ENCODE assay signal across 8 mouse cellular contexts in genomic region chr9:55535907-55536306, GRCm38 (mm10). TPM values are rescaled to one million over a fixed set of nuclear protein-coding genes. Genes with fewer than 3 reads are reported as not detected.
DNase-seq lines count a peak whose midpoint lies in the region; TF ChIP-seq lines count a peak whose summit lies in the region.

No protein-coding gene starts in this region.

- no peak for TF ChIP-seq CTCF in thymus, adult 2 months (IDR thresholded peaks at IDR 0.05; ENCODE audit: borderline replicate concordance, control insufficient read depth, extremely low read depth, insufficient read depth, low read length, poor library complexity)
- peak; percentile 75 for TF ChIP-seq CTCF in cerebellum, adult 2 months (IDR thresholded peaks at IDR 0.05; ENCODE audit: borderline replicate concordance, insufficient read depth, low read depth, low read length)

- no peaks in the 10 kb centered on the region for H3K4me1 ChIP-seq in thymus, adult 2 months (replicated peaks; ENCODE audit: control insufficient read depth, insufficient read depth, low read length)
- no peaks in the 10 kb centered on the region for H3K4me1 ChIP-seq in cerebellum, adult 2 months (ENCODE audit: control insufficient read depth, insufficient read depth, low read length)

- DNase-seq in heart, postnatal 10 days = peak; percentile 74 to 86
- no peak for DNase-seq in heart, adult 8-10 months (ENCODE audit: low spot score)
- DNase-seq in thymus, adult 2 months = peak; percentile 47
- DNase-seq in thymus, adult 18-20 months = no peak
- peak; percentile 29 to 35 for DNase-seq in cerebellum, adult 2 months
- peak; percentile 61 to 81 for DNase-seq in heart, postnatal 14 days
- DNase-seq in lung, postnatal 14 days = peak; percentile 77
- peak; percentile 45 for DNase-seq in thymus, postnatal 0 days (ENCODE audit: low spot score)

- H3K36me3 ChIP-seq in thymus, adult 2 months (ENCODE audit: control insufficient read depth, insufficient read depth, low read length) = no peaks in the 10 kb centered on the region

- peaks cover 16% of the 10 kb centered on the region; the same call in 1 of the 2 replicates for H3K27me3 ChIP-seq in thymus, adult 2 months (ENCODE audit: control insufficient read depth, insufficient read depth, low read length)
- H3K27me3 ChIP-seq in cerebellum, adult 2 months (ENCODE audit: control insufficient read depth, insufficient read depth, low read length) = peaks cover 12% of the 10 kb centered on the region; the same call in 1 of the 2 replicates

- no peak for TF ChIP-seq POLR2A in thymus, adult 2 months (IDR thresholded peaks at IDR 0.05; ENCODE audit: control insufficient read depth, extremely low read depth, insufficient read depth, low read length, poor library complexity)
- no peak for TF ChIP-seq POLR2A in cerebellum, adult 2 months (IDR thresholded peaks at IDR 0.05; ENCODE audit: borderline replicate concordance, insufficient read depth, low read length)

- H3K4me3 ChIP-seq in thymus, adult 2 months (ENCODE audit: control insufficient read depth, insufficient read depth, low read length) = no peak overlapping the region
- H3K4me3 ChIP-seq in cerebellum, adult 2 months (replicated peaks; ENCODE audit: insufficient read depth, low read depth, low read length) = no peak overlapping the region

- intact Hi-C loops in heart, postnatal 10 days (cut with DNase I) = loop anchor here (1.0 to 5.0 kb wide), 4 partner anchors 23 to 381 kb away; partner anchors contain the start of gene Etfa
- intact Hi-C loops in heart, postnatal 14 days (cut with DNase I) = loop anchor here (2.0 to 5.0 kb wide), 2 partner anchors 69 to 107 kb away; no protein-coding TSS in a partner anchor

- WGBS in thymus, adult 2 months = 20% methylated on average over 3 of the region's 3 CpGs
- 3% methylated on average over 3 of the region's 3 CpGs for WGBS in cerebellum, adult 2 months

- no peak overlapping the region for H3K27ac ChIP-seq in thymus, adult 2 months (ENCODE audit: control insufficient read depth, insufficient read depth, low read length)
- no peak overlapping the region for H3K27ac ChIP-seq in cerebellum, adult 2 months (ENCODE audit: insufficient read depth, low read length)

RNA-seq across cellular contexts. Expression of gene Isl2, which starts 2.6 kb away (rescaled TPM):
- not detected for total RNA-seq in heart, postnatal 10 days (2021)
- not detected for total RNA-seq in heart, adult 8-10 months (2022)
- 3.8 and 4.5 TPM in 2 replicates for polyA plus RNA-seq in thymus, adult 2 months (2012; rRNA removed)
- 0.23 and 0.46 TPM in 2 replicates for polyA plus RNA-seq in cerebellum, adult 2 months (2012; rRNA removed)
- under 1 TPM in 1 of 2 experiments, not detected in 1; 0.15 TPM for total RNA-seq in heart, postnatal 14 days (2021)
- 2.0 TPM in 2 replicates for polyA plus RNA-seq in thymus, postnatal 0 days (2015; fragmentation: Nextera tagmentation; extraction: Ambion mirVana)

RNA-seq across cellular contexts. Expression of gene Etfa, which starts 23.9 kb away (rescaled TPM):
- total RNA-seq in heart, postnatal 10 days (2021) = 100 to 1,000 TPM; 704 to 707 TPM
- 1,000 to 10,000 TPM in 2 of 4 experiments, 100 to 1,000 TPM in 2; 853 to 1,095 (median 1,008) TPM for total RNA-seq in heart, adult 8-10 months (2022)
- 41.9 and 45.3 TPM in 2 replicates for polyA plus RNA-seq in thymus, adult 2 months (2012; rRNA removed)
- 62.3 and 72.3 TPM in 2 replicates for polyA plus RNA-seq in cerebellum, adult 2 months (2012; rRNA removed)
- 100 to 1,000 TPM; 719 to 730 TPM for total RNA-seq in heart, postnatal 14 days (2021)
- polyA plus RNA-seq in thymus, postnatal 0 days (2015; fragmentation: Nextera tagmentation; extraction: Ambion mirVana) = 253 and 257 TPM in 2 replicates

Comparison
In these comparisons a context has a peak if more than half of its experiments do, and no peak if none do; other contexts are left out.
1. DNase-seq: peak in heart, postnatal 10 days (2 of 2), thymus, adult 2 months (single experiment), cerebellum, adult 2 months (2 of 2), heart, postnatal 14 days (2 of 2), lung, postnatal 14 days (single experiment) and thymus, postnatal 0 days (single experiment); none in heart, adult 8-10 months (single experiment) and thymus, adult 18-20 months (0 of 2).